Mouse (Mus musculus): ENCODE data around the gene Ecm1.

GRCm38 (mm10) chr3:95758467-95759218 lies 19.3 kb upstream of the Ecm1 start:
- TF ChIP-seq EP300 (IDR thresholded peaks at IDR 0.05; ENCODE audit: insufficient read depth, low read depth, low read length) (no peak), POLR2A (IDR thresholded peaks at IDR 0.05; ENCODE audit: insufficient read depth, low read length) (no peak)

Data from ES-Bruce4 (cell line).